9 mouse cellular contexts compared by ENCODE assay signal in genomic region chr11:116642681-116643578, GRCm38 (mm10). TPM values are rescaled to one million over a fixed set of nuclear protein-coding genes. Genes with fewer than 3 reads are reported as not detected.
DNase-seq lines count a peak whose midpoint lies in the region; ATAC-seq and TF ChIP-seq lines count a peak whose summit lies in the region.
"Had no signal": no experiment of that assay in that cellular context is flagged by ENCODE, and none has a peak within 500 bp of the region (broad histone marks: within the 10 kb centered on the region; RNA-seq: fewer than 3 reads in every experiment).

No protein-coding gene starts in this region.

- peaks cover 41% of the 10 kb centered on the region for H3K4me1 ChIP-seq in embryonic facial prominence, embryonic 15.5 days
- peaks cover 21% of the 10 kb centered on the region for H3K4me1 ChIP-seq in limb, embryonic 14.5 days (ENCODE audit: control insufficient read depth, insufficient read depth, low read length)

- H3K4me2 ChIP-seq in embryonic facial prominence, embryonic 15.5 days (replicated peaks): peak overlapping the region; percentile 46
- peak overlapping the region; percentile 55 for H3K4me2 ChIP-seq in limb, embryonic 14.5 days (replicated peaks; ENCODE audit: low read depth, low read length, severe bottlenecking)

- ATAC-seq in embryonic facial prominence, embryonic 15.5 days (ENCODE audit: insufficient number of reproducible peaks, low FRiP score, low TSS enrichment, low read depth): peak; percentile 30; the same call in 1 of the 2 replicates
- ATAC-seq in limb, embryonic 14.5 days (ENCODE audit: low FRiP score, low read depth): peak; percentile 74
- peak; percentile 83 for ATAC-seq in monocyte, adult 5-6 weeks (replicated peaks; ENCODE audit: insufficient number of reproducible peaks, low FRiP score, low TSS enrichment, poor library complexity, severe bottlenecking)
- ATAC-seq: Patski had no signal

- H3K36me3 ChIP-seq in embryonic facial prominence, embryonic 15.5 days: no peaks in the 10 kb centered on the region
- H3K36me3 ChIP-seq in limb, embryonic 14.5 days (ENCODE audit: control insufficient read depth, insufficient read depth, low read length): no peaks in the 10 kb centered on the region

- DNase-seq in 416B (ENCODE audit: low read depth): peak; percentile 82
- DNase-seq in brain, adult 2 months (ENCODE audit: low read depth, low spot score): peak; percentile 93
- peak; percentile 73 to 89 for DNase-seq in heart, adult 9 months (ENCODE audit: low spot score in 2 of 2)
- DNase-seq in kidney, adult 9 months: peak; percentile 86
- peak; percentile 85 for DNase-seq in limb, embryonic 14.5 days (ENCODE audit: low spot score)
- peak; percentile 67 to 83 for DNase-seq in spleen, postnatal 14 days (ENCODE audit: low spot score in 2 of 2)

- H3K9ac ChIP-seq in embryonic facial prominence, embryonic 15.5 days: no peak overlapping the region
- peak overlapping the region; percentile 34; the same call in 1 of the 2 replicates for H3K9ac ChIP-seq in limb, embryonic 14.5 days (ENCODE audit: low read depth, low read length, severe bottlenecking)

- H3K9me3 ChIP-seq in embryonic facial prominence, embryonic 15.5 days (replicated peaks): no peaks in the 10 kb centered on the region
- no peaks in the 10 kb centered on the region for H3K9me3 ChIP-seq in limb, embryonic 14.5 days (ENCODE audit: control insufficient read depth, low read length)

- TF ChIP-seq POLR2A in limb, embryonic 14.5 days (IDR thresholded peaks at IDR 0.05; ENCODE audit: borderline replicate concordance, extremely low read depth, insufficient read depth, insufficient read length): no peak

- H3K27me3 ChIP-seq in embryonic facial prominence, embryonic 15.5 days: no peaks in the 10 kb centered on the region; the same call in 1 of the 2 replicates
- H3K27me3 ChIP-seq in limb, embryonic 14.5 days (ENCODE audit: control insufficient read depth, insufficient read depth, low read length): no peaks in the 10 kb centered on the region
- H3K27me3 ChIP-seq: Patski had no signal

- WGBS in embryonic facial prominence, embryonic 15.5 days: 33% methylated on average over 14 of the region's 14 CpGs
- WGBS in limb, embryonic 14.5 days: 39% methylated on average over 14 of the region's 14 CpGs

- peak overlapping the region; percentile 26 for H3K4me3 ChIP-seq in embryonic facial prominence, embryonic 15.5 days (replicated peaks)
- H3K4me3 ChIP-seq in limb, embryonic 14.5 days (replicated peaks; ENCODE audit: low read length): peak overlapping the region; percentile 14; the same call in 1 of the 2 replicates

- no peak overlapping the region for H3K27ac ChIP-seq in embryonic facial prominence, embryonic 15.5 days (replicated peaks)
- H3K27ac ChIP-seq in limb, embryonic 14.5 days (replicated peaks; ENCODE audit: low read depth, low read length): no peak overlapping the region

RNA-seq across cellular contexts. Expression of gene Prcd, which starts 10.4 kb away (rescaled TPM):
- 3.6 and 3.8 TPM in 2 replicates for polyA plus RNA-seq in embryonic facial prominence, embryonic 15.5 days (2015; fragmentation: Nextera tagmentation; extraction: Ambion mirVana)
- polyA plus RNA-seq in limb, embryonic 14.5 days (2012; rRNA removed): 0.38 and 0.85 TPM in 2 replicates
- 1.2 and 1.4 TPM in 2 replicates for polyA plus RNA-seq in limb, embryonic 14.5 days (2014; fragmentation: Nextera tagmentation; extraction: Ambion mirVana)
- not detected in 3 replicates for total RNA-seq in monocyte, adult 5-6 weeks (2017)

RNA-seq across cellular contexts. Expression of gene Cygb, which starts 11.2 kb away (rescaled TPM):
- 32.7 and 33.3 TPM in 2 replicates for polyA plus RNA-seq in embryonic facial prominence, embryonic 15.5 days (2015; fragmentation: Nextera tagmentation; extraction: Ambion mirVana)
- 12.1 and 12.3 TPM in 2 replicates for polyA plus RNA-seq in limb, embryonic 14.5 days (2012; rRNA removed)
- polyA plus RNA-seq in limb, embryonic 14.5 days (2014; fragmentation: Nextera tagmentation; extraction: Ambion mirVana): 11.7 and 13.4 TPM in 2 replicates
- total RNA-seq in monocyte, adult 5-6 weeks (2017): 0.29 TPM in 1 of 3 replicates, not detected in the others

RNA-seq across cellular contexts. Expression of gene Rhbdf2, which starts 16.1 kb away (rescaled TPM):
- polyA plus RNA-seq in embryonic facial prominence, embryonic 15.5 days (2015; fragmentation: Nextera tagmentation; extraction: Ambion mirVana): 8.3 and 8.8 TPM in 2 replicates
- 11.4 and 15.0 TPM in 2 replicates for polyA plus RNA-seq in limb, embryonic 14.5 days (2012; rRNA removed)
- 5.0 and 5.5 TPM in 2 replicates for polyA plus RNA-seq in limb, embryonic 14.5 days (2014; fragmentation: Nextera tagmentation; extraction: Ambion mirVana)
- total RNA-seq in monocyte, adult 5-6 weeks (2017): 14.1 to 16.7 TPM (median 15.1 TPM) in 3 replicates

RNA-seq across cellular contexts. Expression of gene Aanat, which starts 56.7 kb away (rescaled TPM):
- not detected in 2 replicates for polyA plus RNA-seq in embryonic facial prominence, embryonic 15.5 days (2015; fragmentation: Nextera tagmentation; extraction: Ambion mirVana)
- 0.13 and 0.17 TPM in 2 replicates for polyA plus RNA-seq in limb, embryonic 14.5 days (2012; rRNA removed)
- not detected in 2 replicates for polyA plus RNA-seq in limb, embryonic 14.5 days (2014; fragmentation: Nextera tagmentation; extraction: Ambion mirVana)
- total RNA-seq in monocyte, adult 5-6 weeks (2017): not detected in 3 replicates
- polyA plus RNA-seq: Patski had no signal

Comparison
In these comparisons a context has a peak if more than half of its experiments do, and no peak if none do; other contexts are left out.
1. ATAC-seq: peak in every context shown above with its lines; median percentile 83 in monocyte, adult 5-6 weeks; 74 in limb, embryonic 14.5 days; 30 in embryonic facial prominence, embryonic 15.5 days.